Mouse (Mus musculus): ENCODE data around the gene Mrpl49. TPM values are rescaled to one million over a fixed set of nuclear protein-coding genes. Genes with fewer than 3 reads are reported as not detected.
"Not testable (repeated sequence)": the region's sequence is repeated elsewhere in the genome, so short reads cannot be mapped to it uniquely, and the experiment has no call there.

Gene Mrpl49
- polyA plus RNA-seq, 2 experiments from 2014 or later, result 33.9 to 37.5 TPM

DNA sequence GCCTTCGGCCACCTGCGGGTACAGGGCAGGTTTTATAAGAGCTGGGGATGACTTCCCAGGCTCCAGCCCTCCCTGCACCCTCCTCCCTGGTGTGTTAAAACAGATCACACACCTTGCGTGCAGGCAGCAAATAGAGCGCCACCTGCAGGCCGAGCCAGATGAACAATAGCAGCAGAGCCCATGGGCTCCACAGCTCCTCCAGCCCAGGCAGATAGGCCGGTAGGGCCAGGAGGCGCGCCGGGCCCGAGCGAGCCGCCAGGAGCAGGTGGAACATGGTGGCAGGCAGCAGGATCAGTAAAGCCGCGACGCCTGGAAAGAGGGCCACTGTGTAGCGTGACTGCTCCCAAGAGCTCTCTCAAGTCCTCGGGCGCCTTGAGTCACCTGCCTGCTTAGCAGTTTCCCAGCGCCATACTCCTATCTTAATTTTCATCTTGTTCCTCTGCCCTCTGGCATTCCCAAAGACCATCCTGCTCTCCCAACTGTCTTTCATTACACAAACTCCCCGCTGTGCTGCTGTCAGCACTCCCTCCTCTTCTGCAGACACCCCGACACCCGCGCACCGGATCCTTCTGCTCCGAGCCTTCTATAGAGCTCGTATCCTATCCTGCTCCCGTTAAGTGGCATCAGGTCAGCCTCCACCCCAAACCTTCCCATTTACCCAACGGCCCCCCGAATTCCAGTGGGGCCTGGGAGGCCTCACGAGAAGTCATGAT is 9.6 kb upstream of the Mrpl49 start:
- peak; percentile 57 for ATAC-seq

DNA sequence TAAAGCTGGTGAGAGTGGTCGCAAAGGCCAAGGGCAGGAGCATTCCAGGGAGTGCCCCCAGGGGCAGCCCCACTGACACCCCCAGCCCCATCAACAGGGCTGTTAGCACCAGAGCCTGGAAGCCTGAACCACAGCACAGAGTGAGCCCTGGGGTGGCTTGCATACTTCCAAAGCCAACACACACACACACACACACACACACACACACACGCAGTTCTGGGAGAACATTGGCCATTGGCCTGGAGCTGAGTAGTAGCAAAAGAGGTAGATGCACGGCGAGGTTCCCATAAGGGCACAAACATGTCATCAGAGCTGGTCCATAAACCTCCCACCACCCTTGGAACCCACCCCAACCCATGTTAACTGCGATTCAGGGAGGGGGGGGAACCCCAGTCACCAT is 9.0 kb upstream of the Mrpl49 start:
- ATAC-seq, result no peak

DNA sequence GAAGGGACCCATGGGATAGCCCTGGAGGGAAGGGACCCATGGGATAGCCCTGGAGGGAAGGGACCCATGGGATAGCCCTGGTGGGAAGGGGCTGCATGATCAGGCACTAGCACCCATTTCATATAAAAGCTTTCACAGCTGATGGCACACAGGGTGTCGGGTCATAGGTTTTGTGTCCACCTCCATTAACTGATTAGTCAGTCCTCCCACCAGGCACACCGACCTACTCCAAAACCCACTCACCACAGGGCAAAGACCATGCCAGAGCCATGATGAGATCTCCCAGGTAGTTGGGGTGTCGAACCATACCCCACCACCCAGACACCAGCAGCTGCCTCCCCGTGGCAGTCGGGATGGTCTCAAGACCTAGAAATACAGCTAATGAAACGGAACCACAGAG is 5.5 kb upstream of the Mrpl49 start:
- no peak for ATAC-seq

DNA sequence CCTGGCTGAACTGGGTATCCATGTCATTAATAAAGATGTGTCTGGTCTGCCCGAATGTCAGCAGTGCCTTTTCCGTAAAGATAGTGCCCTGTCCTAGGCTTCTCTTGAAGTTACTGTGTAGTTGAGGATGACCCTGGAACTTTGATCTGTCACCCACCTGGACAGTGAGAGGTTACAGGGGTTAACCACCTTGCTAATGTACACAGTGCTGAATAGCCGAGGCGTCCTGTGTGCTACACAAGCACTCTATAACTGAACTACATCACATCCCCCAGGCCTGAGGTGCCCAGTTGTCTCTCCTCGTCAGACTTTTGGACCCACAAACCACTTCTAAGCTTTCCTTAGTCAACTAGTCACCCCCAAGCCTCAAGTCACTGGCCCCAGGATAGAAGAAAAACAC is 4.8 kb upstream of the Mrpl49 start:
- no peak for ATAC-seq

DNA sequence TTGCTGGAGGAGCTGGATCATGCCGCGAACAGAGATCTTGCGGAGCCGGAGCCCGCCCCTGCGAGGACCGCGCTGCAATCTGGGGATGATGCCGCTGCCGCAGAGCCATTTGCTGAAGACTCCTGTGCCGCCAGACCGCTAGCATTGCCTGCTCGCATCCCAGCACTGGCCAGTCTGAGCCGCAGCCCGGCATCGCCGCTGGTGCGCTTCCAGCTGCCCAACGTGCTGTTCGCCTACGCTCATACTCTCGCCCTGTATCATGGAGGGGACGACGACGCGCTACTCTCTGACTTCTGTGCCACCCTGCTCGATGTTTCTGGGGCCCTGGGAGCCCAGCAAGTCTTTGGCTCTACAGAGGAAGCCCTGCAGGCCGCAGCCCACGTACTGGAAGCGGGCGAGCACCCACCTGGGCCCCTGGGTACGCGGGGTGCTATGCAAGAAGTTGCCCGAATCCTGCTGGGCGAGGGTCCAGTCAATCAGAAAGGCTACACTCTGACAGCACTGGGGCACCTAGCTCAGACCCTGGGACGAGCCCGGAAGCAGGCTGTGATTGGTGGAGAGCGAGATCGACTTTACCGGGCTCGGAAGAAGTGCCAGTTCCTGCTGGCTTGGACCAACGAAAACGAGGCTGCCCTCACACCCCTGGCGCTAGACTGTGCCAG is 4.2 kb upstream of the Mrpl49 start:
- peak; percentile 27 for ATAC-seq

DNA sequence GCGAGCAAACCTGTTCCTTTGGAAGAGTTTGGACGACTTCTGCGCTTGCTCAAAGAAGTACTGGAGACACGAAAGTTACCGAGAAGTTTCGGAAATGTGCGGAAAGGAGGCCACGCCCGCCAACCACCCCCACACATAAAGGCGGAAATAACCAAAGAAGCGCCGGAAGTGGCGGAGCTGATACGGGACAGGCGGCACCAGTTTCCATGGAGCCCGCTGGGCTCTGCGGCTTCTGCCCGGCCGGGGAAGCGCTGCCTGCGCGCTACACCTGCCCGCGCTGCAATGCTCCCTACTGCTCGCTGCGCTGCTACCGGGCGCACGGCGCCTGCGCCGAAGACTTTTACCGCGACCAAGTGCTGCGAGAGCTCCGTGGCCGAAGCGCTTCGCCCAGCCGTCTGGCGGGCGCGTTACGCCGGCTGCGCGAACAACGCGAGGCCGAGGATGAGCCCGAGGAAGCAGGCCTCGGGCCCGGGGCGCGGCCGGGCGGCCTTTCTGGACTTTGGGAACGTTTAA is 3.5 kb upstream of the Mrpl49 start, which contains the start of gene Znhit2:
Gene Znhit2, plus strand, starts transcription at position 172 of the 513 bp plus-strand sequence.
- peak; percentile 82 for ATAC-seq

DNA sequence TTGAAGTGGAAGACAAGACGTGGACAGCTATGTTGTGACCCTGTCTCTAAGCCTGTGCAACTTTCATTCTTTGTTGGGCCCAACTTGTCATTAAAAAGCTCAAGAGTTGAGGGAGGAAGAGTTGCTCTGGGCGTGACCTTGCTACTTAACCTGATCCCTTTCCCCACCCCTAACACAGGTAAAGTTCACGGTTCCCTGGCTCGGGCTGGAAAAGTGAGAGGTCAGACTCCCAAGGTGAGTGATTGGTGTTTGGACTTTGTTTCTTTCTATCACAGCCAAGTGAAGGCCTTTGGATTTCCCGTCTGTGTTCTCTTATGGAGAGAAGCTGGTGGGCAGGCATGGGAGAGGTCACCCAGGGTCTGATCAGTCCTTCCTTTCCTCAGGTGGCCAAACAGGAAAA is 1.4 kb upstream of the Mrpl49 start:
- no peak for ATAC-seq

DNA sequence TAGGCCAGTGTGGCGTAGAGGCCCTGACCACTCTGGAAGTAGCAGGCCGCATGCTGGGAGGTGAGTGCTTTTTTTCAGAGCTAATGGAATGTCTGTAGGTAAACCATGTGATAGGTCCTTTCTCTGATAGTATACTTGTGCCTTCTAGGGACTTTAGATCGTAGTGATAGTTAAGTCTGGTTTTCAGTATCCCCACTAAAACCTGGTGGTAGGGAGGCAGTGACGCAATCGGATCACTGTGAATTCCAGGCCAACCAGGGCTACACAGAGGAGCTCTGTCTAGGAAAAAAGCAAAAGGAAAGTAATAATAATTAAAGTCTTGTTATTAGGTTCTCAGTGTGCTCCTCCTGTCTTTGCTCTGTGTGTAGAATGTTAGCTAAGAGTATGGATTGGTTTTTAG is 928 bp upstream of the Mrpl49 start:
- no peak for ATAC-seq

DNA sequence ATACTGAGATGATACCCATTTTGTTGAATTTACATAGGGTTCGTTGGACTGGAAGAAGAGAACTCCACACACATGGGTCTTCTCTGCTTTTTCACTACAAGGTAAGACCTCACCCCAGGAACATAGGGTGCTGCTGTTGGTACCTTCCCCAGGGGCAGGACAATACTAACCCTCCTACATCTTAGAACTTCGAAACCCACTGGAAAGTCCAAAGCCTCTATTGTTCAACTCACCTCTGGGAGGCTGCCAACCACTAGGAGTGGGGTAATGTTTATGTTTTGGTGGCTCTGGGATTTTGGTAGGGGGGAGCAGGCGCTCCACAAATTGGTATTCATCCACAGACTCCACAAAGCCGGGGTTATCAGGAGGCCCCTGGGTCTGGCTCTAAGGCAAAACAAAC is 889 bp downstream of the Mrpl49 start:
- no peak for ATAC-seq

DNA sequence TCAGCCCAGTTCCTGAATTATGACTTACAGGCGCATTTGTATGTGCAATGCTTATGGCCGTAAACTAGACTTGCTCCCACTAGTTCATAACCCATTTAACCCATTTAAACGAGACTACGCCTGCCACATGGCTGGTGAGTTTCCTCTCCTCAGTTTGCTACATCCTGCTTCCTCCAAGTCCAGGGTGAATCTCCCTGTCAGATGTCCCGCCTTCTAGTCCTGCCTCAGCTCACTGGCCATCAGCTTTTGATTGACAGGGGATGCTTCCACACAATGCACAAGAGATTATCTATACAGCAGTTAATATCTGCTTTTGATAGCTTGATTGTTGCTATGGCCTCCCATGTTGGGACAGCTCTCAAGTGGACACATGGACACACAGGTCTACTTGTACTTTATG is 3.3 kb downstream of the Mrpl49 start:
- ATAC-seq, result no peak

DNA sequence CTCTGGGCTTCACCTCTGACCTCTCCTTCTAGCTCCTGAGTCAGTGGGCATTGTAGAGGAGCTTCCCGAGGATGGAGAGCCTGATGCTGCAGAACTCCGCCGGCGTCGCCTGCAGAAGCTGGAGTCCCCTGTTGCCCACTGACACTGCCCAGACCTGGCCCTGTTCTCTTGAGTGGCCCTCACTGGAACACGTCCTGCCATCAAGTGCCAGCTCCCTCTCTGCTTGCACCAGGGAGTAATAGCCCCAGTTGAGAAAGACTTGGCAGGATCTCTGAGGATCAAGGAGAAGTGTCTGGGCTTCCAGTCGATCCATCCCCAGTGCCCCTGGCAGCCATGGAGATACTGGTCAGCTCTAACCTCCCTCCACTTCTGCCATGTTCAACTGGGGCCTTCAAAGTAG is 5.1 kb downstream of the Mrpl49 start:
- no peak for ATAC-seq

DNA sequence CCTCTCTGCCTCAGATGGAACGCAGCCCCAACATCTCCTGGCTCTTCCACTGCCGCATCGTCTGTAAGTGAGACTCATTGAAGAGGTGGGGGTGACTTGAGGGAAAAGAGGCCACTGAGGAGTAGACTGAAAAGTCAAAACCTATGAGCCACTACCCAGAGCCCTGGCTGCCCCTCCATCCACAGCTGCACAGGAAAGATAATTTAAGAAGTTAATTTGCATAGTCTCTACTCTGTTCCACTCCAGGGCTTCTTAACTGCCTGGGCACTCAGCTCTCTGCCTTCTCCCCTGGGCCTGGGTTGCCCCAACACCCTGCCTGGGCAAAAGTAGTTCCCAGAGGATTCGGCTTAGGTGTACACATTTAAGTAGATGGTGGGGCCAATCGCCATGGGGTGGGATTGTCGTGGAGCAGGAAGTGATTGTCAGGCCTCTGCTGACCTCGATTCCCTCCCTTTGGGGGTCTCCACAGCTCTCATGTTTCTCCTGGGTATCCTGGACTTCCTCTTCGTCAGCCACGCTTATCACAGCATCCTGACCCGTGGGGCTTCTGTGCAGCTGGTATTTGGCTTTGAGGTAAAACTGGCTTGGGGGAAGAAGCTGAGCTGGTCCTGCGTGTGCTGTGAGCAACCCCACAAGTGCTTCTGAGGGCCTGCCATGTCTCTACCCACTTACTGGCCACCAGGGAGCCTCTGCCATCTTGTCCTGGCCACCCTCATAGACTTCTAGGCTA is 8.7 kb downstream of the Mrpl49 start:
- ATAC-seq, result no peak

DNA sequence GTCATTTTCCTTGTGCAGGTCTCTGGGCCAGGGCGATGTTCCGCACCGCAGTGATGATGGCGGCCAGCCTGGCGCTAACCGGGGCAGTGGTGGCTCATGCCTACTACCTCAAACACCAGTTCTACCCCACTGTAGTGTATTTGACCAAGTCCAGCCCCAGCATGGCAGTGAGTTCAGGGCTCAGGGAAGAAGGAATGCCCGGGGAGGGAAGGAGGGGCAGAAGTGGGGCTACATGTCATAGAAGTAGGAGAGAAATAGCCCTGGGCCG is 9.8 kb downstream of the Mrpl49 start:
- ATAC-seq, result no peak

DNA sequence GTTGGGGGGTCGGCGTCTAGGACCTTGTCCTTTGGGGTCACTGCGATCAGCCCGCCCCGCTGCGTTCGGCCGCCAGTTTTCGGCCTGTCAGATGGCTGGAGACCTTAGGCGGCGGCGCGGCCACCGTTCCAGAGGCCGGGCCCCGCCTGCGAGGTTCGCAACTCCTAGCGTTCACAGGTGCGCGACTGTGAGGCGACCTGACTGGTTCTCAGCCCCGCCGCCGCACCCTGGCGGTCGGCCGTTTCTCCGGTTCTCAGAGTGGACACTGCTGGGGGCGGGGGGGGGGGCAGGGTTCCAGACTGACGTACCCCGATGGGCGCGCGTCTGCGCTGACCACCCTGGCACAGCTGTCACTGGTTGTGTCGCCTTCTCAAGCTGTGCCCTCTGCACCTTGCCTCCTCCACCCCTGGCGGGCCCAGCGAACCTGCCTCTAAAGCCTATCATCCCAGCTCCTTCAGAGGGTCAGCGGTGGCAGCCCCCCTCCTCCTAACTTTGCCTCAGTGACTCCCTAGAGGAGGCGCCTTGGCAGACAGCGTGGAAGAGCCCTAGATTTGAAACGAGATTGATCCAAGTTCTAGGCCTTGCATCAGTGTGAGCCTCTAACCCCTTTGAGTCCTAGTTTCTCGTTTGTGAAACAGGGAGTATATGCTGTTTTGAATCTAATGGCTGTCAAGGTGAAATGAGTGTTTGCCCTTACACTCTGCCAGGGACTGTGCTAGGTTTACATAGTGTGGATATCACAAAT is 10.3 kb downstream of the Mrpl49 start:
- ATAC-seq, result no peak

DNA sequence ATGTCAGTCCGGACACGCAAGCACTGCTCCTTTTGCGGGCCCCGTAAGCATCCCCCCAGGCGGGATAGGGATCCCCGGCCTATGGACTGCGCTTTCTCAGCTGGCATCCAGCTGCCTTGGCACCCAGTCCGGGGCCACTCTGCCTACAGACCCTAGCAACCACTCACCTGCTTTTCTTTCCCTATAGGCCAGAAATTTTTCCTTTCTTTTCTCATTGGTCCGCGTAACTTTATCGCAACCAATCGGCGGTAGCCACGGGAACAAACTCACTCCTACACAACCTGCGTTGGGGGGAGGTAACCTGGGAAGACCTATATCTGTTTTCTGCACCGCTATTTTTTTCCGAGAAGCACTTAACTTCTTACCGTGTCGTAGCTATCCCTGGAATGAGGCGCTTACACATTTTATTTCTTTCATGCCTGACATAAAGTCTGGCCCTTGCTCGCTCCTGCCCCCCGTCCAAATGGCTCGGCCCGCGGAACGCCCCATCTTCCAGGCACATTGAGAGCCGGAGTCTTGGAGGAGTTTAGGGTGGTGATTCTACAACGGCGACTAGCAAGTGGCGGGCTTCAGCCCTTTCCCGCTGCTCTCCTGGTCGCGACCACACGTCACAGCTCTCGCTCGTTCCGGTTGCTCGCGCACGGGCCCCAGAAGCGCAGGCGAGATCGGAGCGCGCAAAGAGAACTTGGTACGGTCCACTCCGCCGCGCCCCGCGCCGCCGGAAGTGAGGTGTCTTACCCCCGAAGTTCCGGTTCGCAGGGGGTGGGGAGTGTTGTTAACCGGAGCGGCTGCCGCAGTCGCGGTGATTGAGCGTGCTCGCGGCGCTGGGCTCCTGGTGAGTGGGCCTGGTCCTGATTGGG is 11.1 kb downstream of the Mrpl49 start, which contains the start of gene Syvn1:
Gene Syvn1, plus strand, starts transcription at position 283 of the 860 bp plus-strand sequence.
- peak; percentile 91 for ATAC-seq

DNA sequence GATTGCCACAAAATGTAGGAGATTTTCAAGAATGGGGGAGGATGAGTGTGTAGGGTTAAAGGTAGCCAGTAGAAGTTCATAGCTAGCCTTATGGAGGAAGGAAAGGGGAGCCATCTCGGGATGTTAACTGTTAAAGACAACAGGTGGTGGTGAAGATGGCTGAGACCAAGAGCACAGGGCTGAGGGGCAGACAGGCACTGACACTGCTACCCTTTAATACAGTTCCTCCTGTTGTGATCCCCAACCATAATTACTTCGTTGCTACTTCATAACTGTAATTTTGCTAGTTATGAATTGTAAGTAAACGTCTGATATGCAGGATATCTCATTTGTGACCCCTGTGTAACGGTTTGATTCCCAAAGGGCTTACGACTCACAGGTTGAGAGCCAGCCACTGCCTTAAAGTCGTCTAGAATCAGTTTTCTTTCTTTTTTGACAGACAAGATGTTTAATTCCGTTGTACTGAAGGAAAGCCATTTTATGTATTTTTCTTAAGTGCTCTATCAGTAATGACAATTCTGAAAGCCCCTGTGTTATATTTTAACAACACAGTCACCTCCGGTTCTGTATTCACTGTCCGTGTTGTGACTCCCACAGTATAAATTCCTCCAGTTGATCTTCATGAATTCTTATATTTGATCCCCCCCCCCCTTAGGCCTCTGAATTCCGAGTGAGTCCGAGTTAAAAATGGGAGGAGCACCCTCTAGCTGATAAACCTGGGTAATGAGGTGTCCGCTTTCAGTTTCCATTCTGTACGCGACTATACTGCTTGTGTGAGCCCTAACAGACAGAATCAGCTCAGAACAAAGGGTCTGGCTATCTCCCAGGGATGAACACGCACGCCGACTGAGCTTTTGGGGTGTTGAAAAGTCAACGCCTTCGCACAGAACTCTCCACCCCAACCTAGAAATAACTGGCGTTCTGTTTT is 12.0 kb downstream of the Mrpl49 start:
- peak; percentile 36 for ATAC-seq

DNA sequence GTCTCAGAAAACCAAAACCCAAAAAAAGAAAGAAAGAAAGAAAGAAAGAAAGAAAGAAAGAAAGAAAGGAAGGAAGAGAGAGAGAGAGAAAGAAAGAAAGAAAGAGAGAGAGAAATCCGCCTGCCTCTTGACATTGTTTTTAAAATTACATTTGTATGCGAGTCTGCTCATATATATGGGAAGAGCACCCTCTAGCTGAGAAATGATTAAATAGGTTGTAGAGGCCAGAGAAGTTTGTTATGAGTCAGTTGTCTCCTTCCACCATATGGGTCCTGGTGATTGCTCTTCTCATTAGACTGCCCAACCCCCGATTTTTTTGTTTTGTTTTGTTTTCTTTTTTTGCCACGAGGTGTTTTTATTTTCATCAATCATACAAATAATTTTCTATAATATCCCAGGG is 13.5 kb downstream of the Mrpl49 start:
- not testable (repeated sequence) for ATAC-seq

DNA sequence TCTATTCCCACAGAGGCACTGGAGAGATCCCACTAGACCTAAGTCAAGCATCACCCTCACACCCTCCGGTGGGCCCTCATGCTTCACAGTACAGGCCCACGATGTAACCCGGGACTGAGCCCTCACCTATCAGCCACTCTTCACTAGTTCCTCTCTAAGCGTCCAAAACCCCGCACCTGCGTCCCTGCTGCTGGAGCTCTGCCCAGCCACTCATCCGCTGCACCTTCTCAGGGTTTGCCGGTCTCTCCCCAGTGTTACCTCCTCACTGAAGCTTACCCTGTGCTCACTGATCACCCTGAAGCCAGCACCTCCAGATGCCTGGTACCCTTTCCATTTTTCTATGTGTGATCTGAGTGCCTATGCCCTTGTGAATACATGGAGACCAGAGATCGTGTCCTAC is 15.3 kb downstream of the Mrpl49 start:
- no peak for ATAC-seq

DNA sequence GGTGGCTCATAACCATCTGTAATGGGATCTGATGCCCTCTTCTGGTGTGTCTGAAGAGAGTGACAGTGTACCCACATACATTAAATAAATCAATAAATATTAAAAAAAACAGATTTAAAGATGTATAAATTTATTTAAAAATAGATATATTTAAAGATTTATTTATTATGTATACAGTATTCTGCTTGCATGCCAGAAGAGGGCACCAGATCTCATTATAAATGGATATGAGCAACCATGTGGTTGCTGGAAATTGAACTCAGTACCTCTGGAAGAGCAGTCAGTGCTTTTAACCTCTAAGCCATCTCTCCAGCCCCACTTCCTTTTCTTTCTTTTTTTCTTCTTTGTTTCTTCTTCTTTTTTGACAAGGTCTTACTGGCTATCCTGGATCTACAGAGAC is 17.6 kb downstream of the Mrpl49 start:
- ATAC-seq, result no peak

DNA sequence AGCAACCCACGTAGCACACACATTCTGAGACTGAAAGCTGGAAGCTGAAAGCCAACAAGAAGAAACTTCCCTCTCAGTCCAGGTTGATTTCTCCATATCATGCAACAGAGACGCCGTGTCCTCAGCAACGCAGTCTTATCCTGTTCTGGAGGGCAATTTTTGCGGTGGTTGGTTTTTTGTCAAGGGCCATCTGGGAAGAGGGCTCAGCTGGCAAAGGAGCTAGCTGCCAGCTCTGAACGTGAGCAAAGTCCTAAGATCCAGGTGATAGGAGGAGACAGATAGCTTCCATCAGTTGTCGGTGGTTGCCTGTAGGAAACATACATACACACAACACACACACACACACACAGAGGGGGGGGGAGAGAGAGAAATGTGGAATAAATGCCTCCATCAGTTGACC is 19.3 kb downstream of the Mrpl49 start:
- no peak for ATAC-seq

DNA sequence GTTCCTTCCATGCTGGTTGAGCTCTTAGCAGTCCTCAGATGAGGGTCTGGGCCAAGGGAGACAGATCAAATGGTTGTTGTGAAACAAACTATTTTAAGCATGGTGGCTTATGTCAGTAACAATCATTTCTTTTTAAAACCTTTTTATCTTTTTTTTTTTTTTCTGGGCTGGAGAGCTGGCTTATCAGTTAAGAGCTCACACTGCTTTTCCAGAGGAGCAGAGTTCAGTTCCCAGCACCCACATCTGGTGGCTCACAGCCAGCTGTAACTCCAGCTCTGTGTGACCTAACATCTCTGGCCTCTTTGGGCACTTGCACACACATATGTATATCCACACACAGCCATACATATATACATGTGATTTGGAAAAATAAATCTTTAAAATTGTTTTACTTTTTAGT is 19.9 kb downstream of the Mrpl49 start:
- ATAC-seq, result no peak

All from CD4-positive, CD25-positive, alpha-beta regulatory T cell, adult 4 months (primary cell).